Mouse (Mus musculus) heart, postnatal 0 days (tissue): ENCODE data around the gene Ubap2l.

ENCODE experiments used
- CTCF ChIP-seq: IDR thresholded peaks from 2 replicates; pipeline ENCODE4 v1.5.1; 2016; ENCODE audit warnings: antibody characterized with exemption, control low read depth, low read depth
- EP300 ChIP-seq: IDR thresholded peaks from 2 replicates; pipeline ENCODE4 v1.6.1; 2016; ENCODE audit warnings: antibody characterized with exemption, low read depth

- TF ChIP-seq CTCF (no peak), EP300 (no peak)
Observed at GRCm38 (mm10) chr3:90034653-90035052, 17.8 kb downstream of the Ubap2l start.
